Mouse (Mus musculus) megakaryocyte-erythroid progenitor cell, adult 5-6 weeks (primary cell): ENCODE measurements around the gene Mrps16. TPM values are rescaled to one million over a fixed set of nuclear protein-coding genes. Genes with fewer than 3 reads are reported as not detected.
A peak's percentile ranks its signal among the peaks of the same experiment; 100 is the strongest.

Source experiments
- ATAC-seq: replicated peaks from 2 replicates; pipeline ENCODE4 v1.8.0; 2016; ENCODE audit warnings: mild to moderate bottlenecking, inconsistent platforms; ENCODE audit not compliant: severe bottlenecking, poor library complexity, low FRiP score, low TSS enrichment
- total RNA-seq, 2 experiments: library from RNA; stranded (forward) in 1 of 2; stranded (reverse) in 1 of 2; fragments of 200-1000, 215-1000 nt in 1 of 2; fragments of >200 nt in 1 of 2; fragmentation: Nextera tagmentation in 1 of 2; gene quantifications; 2 replicates each; pipeline ENCODE4 v1.2.3; 2014 to 2017

The Mrps16 gene
- total RNA-seq (2014; fragmentation: Nextera tagmentation) (124 and 145 TPM in 2 replicates), total RNA-seq (2017) (30.9 and 61.1 TPM in 2 replicates)

DNA sequence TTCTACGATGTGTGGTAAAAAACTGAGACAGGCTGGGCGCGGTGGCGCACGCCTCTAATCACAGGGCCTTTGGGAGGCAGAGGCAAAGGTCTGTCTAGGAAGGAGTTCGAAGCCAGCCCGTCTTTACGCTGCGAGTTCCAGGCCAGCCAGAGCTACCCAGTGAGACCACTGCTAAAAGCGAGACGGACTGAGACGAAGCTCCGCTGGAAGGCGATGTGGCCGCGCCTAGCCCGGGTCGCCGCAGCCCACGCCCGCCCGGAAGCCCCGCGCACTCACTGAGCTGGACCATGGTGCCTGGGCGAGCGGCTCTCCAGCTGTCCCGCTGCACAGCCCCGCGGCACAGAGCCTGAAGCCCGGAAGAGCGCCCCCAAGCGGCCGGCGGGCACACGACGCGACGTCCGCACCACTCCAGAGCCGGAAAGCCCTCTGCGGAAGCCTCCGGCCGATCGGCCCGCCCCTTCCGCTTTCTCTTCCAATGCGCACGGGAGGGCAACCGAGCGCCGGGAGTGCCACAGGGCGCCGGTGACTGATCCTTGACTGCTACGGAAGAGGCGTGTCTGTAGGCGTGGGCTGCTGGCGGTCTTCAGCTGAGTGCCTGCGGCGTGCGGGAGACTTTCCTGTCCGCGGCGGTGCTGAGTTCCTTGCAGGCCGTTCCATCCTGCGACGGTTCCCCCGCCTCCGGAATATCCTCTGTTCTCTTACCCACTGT lies at the start of gene Mrps16:
Gene Mrps16 (minus strand): TSS at position 430 of the 709 bp plus-strand sequence.
- ATAC-seq: peak; percentile 96

DNA sequence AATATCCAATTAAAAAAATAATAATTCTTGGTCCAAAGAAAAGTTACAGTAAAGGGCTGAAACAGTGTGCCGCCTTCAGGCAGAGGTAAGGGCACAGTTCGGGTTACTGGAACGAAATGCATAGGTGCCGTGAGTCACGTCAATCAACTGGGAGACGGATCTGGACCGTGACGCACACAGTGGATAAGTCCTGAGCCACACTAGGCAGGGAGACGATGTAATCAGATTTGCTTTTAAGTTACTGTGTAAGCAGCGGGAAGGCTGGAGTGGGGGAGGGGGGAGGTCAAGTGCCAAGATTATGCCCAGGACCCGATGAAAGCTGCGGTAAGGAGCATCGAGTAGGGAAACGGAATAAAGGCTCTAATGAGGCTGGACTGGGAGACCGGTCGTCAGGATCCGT lies 48.8 kb upstream of the Mrps16 start:
- ATAC-seq: no peak

DNA sequence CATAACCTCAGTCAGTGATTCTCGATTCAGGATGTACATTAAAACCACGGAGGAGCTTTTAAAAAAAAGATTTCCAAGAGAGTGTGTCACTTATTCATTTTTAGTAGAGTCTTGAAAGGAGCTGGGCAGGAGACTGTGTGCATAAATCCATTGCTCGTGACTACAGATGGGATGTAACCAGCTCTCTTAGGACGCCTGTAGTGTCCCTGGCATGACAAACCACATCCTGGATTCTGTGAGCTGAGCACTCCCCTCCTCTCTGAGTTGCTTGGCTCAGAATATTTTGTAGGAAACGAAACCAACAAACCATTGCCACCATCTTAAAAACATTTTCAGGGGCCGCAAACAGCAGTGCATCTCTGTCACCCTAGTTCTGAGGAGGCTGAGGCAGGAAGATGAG lies 43.5 kb upstream of the Mrps16 start:
- no peak for ATAC-seq

DNA sequence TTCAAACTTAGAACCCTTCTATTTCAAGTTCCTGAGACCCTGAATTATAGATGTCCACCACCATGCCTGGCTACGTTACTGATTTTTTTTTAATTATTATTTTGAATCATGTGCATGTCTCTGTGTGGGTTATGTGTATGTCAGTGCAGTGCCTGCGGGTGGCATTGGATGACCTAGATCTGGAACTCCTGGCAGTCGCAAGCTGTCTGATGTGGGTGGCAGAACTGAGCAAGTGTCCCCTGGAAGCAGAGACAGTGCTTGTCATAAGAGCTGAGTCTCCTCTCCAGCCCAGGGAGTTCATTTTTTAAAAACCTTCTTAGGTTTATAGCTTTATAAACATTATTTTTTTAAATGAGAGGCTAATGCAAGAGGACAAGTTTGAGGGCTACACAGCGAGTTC lies 39.0 kb upstream of the Mrps16 start:
- ATAC-seq: no peak

DNA sequence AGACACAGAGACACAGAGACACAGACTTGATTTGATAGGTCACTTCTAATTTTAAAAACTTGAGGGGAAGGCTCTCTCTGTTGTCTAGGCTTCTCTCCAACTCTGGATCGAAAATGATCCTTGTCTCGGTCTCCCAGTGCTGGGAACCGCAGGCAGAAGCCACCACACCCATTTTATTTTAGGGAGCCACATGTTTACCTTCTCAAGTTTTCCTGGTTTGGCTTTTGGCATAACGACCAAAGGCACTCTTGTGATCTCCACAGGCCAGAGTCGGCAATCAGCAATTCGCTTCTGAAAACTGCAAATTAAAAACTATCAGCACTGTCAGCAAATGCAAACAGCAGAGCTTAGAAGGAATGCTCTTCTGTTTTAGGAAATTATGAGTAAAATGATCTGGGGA lies 38.3 kb upstream of the Mrps16 start:
- no peak for ATAC-seq

DNA sequence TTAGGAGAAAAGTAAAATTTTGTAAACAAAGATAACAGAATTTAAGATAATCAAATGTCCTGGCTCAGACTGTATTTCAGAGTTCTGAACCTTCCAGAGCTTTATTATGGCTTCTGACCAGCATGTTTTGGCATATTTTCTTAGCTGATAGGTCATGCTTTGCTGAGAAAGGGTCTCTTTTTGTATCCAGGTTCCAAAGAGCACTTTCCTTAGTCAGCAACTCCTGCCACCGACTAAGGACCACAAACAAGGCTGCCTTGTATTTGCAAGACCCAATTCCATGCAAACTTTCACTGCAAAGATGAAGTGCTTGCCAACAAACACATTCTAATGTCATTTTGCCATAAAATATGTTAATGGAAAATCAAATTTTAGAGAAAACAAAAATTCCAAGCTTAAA lies 36.4 kb upstream of the Mrps16 start:
- no peak for ATAC-seq

DNA sequence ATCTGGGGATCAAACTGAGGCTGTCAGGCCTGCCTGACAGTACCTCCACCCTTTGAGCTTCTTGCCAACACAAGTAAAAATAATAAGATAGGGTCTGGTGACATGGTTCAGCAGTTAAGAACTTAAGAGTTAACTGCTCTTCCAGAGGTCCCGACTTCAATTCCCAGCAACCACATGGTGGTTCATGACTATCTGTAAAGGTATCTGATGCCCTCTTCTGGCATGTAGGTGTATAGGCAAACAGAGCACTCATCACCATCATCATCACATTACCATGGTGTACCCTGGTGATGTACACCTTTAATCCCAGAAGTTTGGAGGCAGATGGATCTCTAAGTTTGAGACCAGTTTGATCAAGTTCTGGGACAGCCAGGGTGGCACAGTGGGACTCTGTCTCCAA lies 35.2 kb upstream of the Mrps16 start:
- ATAC-seq: 0 out of 2 replicates have a peak, but pooled peaks have one; percentile 47

DNA sequence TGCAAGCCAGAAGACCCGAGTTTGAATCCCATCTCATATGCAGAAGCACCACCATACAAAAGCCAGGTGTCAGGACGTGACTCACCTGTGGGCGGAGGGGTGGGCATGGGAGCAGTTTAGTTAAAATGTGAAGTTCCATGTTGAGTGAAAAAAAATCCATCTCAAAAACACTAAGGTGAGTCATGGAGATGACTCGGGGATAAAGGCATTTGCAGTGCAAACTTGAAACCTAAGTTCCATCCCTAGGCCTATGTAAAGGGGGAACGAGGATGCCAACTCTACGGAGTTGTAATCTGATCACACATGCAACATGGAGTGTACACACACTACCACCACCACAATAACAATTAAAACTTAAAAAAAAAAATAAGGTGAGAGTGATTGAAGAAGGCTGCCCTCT lies 29.6 kb upstream of the Mrps16 start:
- no peak for ATAC-seq

DNA sequence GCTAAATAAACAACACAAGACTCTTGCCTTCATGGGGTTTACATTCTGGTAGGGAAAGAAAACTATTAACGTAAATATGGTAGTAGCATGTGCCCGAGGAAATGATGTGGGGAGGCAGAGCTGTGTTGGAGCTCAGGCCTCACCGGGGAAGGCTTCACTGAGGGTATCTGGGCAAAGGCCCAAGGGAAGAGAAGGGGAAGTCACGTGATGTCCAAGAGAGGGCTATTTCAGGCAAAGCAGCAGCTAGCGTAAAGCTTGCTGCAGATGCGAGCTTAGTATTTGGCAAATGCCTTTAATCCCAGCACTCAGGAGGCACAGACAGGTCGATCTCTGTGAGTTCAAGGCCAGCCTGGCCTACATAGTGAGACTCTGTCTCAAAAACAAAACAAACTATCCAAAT lies 28.8 kb upstream of the Mrps16 start:
- no peak for ATAC-seq

DNA sequence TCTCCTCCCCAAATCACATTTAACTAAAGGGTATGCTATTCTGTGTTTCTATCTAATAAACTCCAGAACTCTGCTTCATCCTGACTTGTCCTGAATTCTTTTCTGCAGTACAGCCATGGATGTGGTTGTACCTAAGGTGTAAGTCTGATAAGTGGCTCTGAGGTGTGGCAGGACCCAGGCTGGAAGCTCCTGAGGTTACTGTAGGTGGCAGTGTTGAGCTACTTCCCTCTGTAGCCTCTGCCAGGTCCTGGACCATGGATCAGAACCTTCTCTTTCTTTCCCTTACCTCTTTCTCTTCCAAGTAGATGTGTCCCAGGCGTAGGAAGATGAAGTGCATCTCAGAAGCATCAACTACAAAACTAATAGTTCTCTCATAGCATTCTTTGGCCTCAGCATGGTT lies 6.6 kb upstream of the Mrps16 start:
- ATAC-seq: peak; percentile 89

DNA sequence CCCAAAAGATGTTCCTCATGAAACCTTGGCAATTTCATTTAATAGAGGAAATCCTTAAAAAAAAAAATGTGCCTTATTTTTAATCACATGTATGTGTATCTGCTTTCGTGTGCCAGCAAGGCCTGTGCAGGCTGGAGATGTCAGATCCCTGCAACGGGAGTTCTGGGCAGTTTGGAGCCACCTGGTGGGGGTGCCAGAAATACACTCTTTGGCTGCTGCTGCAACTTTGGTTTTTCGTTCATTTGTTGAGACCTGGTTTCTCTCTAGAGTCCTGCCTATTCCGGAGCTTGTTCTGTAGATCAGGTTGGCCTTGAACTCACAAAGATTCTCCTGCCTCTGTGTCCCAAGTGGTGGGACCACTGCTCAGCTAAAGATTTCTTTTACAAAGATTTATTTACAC lies 5.4 kb upstream of the Mrps16 start:
- peak; percentile 62; the same call in 1 of the 2 replicates for ATAC-seq

DNA sequence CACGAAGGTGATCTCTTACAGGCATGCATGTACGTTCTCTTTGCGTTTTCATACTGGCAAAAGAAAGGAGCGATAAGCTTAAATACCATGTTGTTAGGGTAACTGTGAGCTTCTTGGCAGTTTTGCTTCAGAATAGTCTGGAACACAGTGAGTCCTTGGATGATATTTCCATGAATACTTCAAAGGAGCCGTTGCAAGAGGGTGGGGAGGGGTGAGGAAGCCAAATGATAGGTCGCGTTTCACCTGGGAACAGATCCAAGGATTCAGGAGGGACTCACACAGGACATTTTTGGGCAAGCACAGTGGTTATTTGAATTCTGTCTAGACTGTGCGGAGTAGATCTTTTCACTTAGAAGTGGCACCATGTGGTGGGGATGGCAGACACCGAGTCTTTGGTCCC lies 3.8 kb upstream of the Mrps16 start:
- ATAC-seq: no peak

DNA sequence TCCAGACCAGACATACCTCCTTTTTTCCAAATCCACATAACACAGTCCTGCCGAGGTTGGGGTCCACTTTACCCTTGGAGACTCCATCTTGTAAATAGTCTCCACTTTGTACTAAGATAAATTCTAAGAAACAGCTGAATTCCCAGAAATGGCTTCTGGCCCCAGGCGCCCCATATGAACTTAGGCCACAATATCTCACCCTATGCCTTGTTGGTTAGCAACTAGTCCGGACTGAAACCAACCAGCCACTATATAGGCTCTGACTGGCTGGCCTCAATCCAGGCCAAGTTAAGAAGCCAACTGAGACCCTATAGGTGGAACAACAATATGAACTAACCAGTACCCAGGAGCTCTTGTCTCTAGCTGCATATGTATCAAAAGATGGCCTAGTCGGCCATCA lies 1.1 kb downstream of the Mrps16 start:
- no peak for ATAC-seq

DNA sequence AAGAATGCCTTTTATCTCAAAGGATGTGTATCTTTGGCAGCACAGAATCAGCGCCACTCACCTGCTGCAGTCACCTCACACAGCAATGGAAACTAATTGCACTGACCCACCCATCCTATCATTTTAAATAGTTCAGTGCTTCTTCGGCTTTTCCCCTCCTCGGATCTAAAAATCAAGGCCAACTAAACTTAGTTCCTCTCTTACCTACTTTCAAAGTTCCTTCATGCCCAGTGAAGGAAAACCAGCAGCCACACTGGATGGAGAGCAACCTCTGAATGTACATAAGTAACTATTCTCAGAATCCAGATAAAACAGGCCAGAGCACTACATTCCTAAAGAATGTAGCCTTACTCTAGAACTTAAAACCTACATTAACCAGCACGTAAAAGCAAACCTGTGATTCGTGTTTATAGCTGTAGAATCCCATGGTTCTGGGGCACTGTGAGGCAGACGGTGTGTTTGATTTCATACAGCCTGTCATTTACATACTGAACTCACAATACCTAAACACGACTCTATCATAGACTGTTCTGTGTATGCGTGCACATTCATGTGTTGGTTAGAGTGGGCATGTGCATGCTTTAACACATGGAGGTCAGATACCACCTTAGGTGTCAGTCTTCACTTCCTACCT lies 3.9 kb downstream of the Mrps16 start:
- ATAC-seq: no peak

DNA sequence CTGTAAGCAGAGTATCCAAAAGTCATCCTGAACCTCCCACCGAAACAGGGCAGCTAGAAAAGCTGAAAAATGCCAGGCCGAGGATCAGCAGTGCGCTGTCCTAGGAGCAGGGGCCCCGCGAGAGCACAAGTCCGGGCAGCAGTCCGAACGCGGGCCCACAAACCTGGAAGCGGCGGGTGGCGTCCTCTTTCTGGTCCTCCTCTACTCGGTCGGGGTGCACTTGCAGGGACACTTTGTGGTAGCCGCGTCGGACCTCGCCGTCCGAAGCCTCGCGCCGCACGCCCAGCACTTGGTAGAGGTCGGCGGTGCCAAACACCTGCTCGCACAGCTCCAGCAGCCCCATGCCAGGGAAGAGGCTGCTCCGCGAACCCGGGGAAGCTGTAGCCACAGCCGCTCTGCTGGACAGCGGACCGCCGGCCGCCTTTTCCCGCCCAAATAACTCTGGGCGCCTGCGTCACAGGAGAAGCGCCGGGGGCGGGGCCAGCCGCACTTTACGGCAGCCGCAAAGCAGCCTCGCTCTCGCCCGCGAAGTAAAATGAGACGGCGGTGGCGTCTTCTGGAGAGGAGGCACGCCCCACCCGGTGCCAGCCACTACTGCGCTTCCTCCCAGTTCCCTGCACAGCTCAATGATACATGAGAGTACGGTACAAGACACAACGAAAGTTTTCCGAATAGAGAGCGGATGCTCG lies 4.8 kb downstream of the Mrps16 start, which contains the start of gene Dnajc9:
Gene Dnajc9 (minus strand): TSS at position 470 of the 689 bp plus-strand sequence.
- peak; percentile 63 for ATAC-seq

DNA sequence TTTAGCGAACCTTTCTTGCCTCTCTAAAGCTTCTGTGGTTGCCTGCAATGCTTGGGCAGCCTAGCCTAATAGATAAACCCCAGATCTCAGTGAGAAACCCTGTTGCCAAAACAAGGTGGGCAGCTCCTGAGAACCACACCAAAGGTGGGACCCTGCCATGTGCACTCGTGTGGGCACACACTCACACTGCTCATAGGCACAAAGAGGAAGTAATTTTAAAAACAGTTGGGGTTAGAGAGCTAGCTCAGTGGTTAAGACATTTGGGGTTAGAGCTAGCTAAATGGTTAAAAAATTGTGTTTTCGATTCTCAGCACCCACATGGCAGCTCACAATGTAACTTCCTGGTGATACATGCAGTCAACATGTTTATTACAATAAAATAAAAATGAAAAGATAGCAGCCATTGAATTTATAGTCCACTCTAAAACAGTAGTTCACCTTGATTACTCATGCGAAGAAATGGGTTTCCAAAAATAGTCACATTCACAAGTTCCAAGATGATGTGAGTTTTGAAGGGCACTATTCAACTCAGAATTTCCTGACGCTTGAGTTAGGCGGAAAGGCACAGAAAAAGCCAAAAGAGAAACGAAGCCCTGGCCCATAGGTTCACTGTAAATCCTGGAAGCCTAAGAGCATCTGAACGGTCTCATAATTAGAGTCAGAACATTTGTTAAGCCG lies 13.5 kb downstream of the Mrps16 start:
- no peak for ATAC-seq

DNA sequence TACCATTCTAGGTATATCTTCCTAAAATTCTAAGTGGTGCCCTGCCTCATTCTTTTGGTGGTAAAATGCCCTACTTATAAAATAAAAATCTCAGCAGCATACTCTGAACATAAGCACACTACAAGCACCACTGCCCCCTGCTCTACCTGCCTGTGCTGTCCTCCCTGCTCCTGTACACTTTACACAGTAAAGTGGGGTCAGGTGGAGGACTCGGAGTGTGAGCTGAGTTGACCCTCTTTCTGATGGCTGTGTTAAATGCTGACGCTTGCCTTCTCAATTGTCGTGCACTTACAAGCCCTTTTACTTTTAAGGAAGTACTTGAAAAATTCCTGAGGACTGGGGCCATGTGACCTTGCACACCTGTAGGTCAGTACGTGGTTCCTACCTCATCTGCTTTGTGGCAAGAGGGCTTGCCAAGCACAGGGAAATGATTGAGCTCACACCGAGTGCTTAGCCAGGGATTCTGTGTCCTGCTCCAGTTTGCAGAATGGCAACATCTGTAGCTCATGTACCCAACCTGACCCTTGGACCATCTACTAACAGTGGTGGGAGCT lies 14.3 kb downstream of the Mrps16 start:
- no peak for ATAC-seq

DNA sequence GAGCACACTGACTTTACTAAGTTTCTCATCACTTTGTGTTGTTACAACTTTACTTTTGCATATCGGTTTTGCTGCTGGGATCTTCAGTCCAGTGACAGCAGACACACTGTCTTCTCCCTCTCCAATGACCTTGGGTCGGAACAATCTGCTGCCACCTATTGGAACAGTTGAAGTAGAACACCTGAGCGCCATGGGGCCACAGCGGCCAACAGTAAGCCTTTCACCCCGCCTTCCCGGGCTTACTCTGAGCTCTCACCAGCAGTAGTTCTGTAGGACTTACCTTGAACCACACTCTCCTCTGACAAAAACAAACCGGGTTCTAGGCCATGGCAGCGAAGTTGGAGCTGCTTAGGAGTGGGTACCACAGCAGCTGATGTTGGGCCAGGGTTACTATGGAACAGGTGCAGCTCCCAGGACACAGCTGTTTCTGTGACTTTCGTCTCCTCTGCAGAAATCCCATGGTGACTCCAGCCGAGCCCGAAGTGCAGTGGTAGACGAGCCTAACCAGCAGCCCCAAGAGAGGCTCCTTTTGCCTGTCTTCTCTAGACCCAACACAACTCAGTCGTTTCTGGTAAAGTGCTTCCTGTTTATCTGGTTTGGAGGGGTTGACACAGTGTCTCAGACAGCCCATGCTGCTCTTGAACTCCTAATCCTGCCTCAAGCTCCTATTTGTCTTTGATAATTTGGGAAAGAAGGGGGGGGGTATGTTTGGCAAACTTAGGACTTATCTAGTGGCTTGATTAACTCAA lies 14.9 kb downstream of the Mrps16 start:
- peak; percentile 80 for ATAC-seq

DNA sequence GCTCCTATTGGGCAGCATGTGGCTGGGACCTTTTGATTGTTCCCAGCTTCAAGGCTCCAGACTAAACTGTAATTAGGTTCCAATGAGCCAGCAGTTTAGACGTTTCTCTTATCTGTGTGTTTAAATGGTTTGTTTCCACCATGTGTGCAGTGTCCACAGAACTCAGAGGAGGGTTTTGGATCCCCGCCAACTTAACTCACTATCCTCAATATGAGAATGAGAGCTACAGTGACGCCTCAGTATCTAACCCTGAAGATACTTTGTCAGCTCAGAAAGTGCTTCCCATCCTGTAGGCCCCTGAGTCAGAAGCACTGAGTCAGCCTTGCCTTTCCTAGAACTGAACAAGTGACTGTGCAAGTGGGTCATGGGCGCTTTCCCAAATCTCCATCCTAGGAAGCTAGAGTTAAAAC lies 16.3 kb downstream of the Mrps16 start:
- peak; percentile 78 for ATAC-seq
